Mouse (Mus musculus) gastrocnemius, adult 2 months (tissue): ENCODE results near the gene Ndufa10. TPM values are rescaled to one million over a fixed set of nuclear protein-coding genes. Genes with fewer than 3 reads are reported as not detected.
A peak's percentile ranks its signal among the peaks of the same experiment; 100 is the strongest.

ENCODE experiments used
- DNase-seq: peaks from one replicate; pipeline ENCODE4 v3.0.0; 2022
- H3K27ac ChIP-seq: fragments of 200-600 bp; 2 replicates; pipeline ENCODE4 v1.8.1; 2022; ENCODE audit warnings: mild to moderate bottlenecking
- H3K4me3 ChIP-seq: fragments of 200-600 bp; 2 replicates; pipeline ENCODE4 v1.8.1; 2022; ENCODE audit warnings: mild to moderate bottlenecking, moderate library complexity
- CTCF ChIP-seq: fragments of 200-600 bp; IDR thresholded peaks from 2 replicates; pipeline ENCODE4 v1.8.1; 2022; ENCODE audit warnings: antibody characterized with exemption, mild to moderate bottlenecking, moderate library complexity
- intact Hi-C: fragments of 180-260 bp; cut with DNase I; formaldehyde crosslinking; loops from one replicate; pipeline ENCODE4 v1.15.1; 2025
- total RNA-seq, 2 experiments: library from RNA; stranded (reverse); gene quantifications; 2 replicates each; pipeline ENCODE4 v1.2.3; 2021

Ndufa10 gene
- total RNA-seq, 2 experiments from 2014 or later = 416 to 545 TPM

DNA sequence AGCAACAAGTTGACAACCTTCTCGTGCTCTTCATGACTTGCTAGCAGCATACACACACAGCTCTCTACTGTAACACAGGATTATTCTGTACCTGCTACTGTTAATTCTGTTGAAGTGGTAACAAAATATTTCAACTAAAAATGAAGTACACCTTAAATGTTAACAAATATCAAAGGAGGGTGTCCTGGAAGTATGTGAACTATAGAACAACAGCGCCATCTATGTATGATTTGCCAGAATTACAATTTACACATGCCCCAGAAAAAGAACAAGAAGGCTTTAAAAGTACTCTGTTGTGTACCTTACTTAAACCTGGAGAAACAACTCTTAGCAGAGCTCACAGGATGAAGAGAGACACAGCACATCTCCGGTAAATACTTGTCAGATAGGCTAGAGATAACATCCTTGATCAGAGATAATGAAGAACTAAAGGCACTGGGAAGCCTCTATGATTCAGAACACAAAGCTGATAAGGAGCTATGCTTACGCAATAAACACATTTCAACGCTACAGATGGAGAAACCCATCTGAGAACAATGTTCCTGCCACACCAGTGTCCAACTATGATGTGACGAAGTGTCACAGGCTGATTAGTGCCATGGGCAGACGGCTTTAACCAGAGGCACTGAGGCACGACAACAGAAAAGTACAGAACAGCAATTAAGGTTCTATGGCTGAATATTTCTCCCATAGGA lies 19.8 kb downstream of the Ndufa10 start:
- intact Hi-C loops = loop anchor here (2.0 to 10.0 kb wide), 4 partner anchors 189 to 542 kb away; no protein-coding TSS in a partner anchor
- peak; percentile 76 for TF ChIP-seq CTCF
- no peak overlapping the region for H3K4me3 ChIP-seq
- no peak overlapping the region for H3K27ac ChIP-seq
- no peak for DNase-seq

DNA sequence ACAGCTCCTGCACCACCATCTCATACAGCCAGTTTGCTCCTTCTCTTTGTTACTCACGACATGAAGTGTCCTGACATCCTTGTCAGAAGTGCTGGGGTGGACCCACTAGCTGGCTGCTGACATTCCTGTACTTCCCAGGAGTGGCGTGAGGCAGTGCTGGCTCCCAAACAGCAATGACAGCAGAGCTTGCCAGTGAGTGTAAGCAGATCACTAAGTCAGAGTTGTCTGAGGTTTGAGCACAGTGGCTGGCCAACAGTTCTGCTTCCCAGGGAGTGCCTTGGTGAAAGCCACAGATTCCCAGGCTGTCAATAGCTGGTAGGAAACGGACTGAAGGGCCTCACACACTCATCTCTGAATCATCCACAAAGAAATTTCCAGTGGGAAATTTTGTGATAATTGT lies 25.4 kb downstream of the Ndufa10 start:
- peak; percentile 36 for DNase-seq
- Histone ChIP-seq H3K4me3 (no peak overlapping the region), H3K27ac (no peak overlapping the region)
- intact Hi-C loops = no loop called here
- no peak for TF ChIP-seq CTCF

DNA sequence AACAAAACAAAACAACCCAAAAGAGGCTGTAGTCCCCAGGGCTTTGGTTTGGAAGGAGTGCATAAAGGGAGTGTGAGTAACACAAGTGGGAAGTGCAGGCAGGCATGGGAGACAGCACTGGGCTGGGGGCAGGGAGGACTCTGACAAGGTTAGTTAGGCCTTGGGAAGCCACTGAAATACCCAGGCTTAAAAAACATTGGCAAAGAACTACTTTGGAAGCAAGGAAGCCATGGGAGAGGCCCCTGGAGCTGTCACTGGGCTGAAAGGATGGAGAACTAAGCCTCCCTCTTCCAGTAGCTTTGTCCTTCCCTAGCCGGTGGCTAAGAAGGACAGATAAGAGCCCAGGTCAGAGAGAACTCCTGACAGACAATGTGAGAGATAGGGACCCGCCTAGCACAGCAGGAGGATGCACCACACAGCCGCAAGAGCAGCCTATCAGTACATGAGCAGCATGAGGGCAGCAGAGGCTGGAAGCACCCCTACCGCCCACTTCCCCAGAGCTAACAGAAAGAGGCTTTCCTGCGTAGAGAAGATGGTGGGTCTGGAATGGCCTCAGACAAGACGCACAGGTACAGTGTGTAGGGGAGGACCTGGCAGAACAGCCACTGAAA lies 32.1 kb downstream of the Ndufa10 start:
- H3K27ac ChIP-seq = no peak overlapping the region
- intact Hi-C loops = no loop called here
- no peak for DNase-seq
- no peak overlapping the region for H3K4me3 ChIP-seq
- TF ChIP-seq CTCF = no peak

DNA sequence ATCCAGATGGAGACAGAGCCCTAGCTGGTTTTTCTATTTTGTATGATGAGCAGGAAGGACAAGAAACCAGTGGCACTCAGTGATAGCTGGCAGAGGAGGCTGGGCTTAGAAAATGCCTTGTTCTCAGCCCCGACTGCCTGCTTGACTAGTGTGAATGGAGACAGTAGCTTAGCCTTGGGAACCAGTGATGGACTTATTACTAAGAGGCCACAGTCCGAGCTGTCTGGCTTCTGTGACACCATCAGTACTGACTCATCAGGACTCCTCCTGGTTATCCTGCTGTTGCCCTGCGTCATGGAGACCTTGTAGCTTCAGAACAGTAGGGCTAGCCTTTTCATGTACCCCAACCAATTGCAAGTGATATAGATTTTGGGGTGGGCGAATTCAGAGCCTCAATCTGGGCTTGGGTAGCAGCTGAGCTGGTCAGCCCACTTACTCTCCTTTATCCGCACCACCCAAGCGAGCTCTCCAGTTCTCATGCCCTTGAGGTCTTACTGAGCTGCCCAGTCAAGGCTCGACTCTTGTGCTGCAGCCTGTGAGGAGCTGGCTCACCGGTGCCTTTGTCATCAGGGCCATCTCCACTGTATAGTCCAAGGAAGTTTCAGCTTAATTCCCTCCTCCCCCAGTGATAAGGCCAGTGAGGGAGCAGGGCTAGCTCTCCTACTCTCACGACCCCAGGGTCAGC lies 33.5 kb downstream of the Ndufa10 start:
- Histone ChIP-seq H3K4me3 (no peak overlapping the region), H3K27ac (no peak overlapping the region)
- no peak for TF ChIP-seq CTCF
- intact Hi-C loops = no loop called here
- DNase-seq = no peak

DNA sequence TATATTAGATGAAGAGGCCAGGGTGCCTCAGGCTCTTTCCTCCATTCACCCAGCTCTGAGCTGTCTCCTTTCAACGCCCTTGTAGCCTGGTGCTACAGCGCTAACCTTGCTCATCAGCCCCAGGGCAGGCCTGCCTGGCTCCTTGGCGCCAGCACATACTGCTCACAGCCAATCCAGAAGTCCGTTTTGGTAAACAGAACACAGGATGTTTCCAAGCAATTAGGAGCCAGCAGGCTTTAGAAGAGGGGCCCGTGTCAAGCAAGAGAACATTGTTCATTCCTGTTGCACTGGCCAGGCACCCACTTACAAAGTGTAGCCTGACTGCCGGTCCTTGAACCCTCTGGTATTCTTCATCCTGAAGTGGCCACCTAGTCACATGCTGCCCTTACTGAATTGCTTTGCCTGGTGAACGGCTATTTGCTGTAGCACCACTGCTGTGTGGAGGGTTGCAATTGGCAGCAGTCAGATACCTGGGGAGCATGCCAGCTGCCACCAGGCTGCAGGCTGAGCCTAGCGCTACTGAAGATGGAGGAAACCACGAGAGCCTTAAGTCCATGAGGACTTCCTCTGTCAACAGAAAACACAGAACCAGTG lies 35.9 kb downstream of the Ndufa10 start:
- H3K4me3 ChIP-seq = no peak overlapping the region
- intact Hi-C loops = no loop called here
- H3K27ac ChIP-seq = peak overlapping the region; percentile 61
- no peak for TF ChIP-seq CTCF
- peak; percentile 54 for DNase-seq

DNA sequence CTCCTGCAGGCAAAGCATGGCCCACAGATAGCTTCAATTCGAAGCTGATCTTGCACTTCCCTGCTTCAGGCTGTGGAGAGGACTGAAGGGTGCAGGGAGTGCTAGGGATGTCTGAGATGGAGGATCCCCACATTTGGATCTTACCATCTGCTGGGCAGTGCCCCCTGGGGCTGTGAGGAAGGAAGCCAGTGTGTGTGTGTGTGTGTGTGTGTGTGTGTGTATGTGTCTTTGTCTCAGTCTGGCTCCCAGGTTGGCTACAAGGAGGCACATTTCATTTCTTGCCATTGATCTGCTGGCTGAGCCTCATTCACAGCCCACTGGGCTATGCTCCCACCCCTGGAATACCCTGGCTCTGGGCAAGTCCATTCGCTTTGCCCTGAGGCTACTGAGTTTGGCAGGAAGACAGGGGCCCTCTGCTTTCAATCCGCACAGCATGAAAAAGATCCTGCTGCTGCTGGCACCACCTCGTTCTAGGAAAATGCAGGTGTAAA lies 36.8 kb downstream of the Ndufa10 start:
- TF ChIP-seq CTCF = no peak
- Histone ChIP-seq H3K27ac (0 out of 2 replicates have a peak overlapping the region, but pooled peaks have one; percentile 61), H3K4me3 (no peak overlapping the region)
- intact Hi-C loops = no loop called here
- no peak for DNase-seq

DNA sequence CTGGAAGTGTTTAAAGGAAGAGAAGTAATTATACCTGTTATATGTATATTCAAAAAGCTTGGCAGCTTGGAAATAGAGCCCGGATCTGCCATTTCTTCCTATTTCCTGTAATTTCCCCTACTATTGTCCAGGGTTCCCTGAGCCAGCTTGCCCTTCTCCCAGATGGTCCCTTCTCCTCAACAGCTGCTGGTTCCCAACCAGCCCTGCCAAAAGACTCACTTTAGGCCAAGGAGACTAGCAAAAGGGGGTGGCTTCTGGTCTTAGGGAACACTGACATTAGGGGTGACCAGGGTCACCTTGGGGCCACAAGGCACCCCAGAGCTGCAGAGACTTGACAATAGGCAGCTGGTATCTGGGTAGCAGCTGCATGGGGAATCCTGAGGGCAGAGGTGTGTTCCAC lies 38.7 kb downstream of the Ndufa10 start:
- DNase-seq = no peak
- no peak for TF ChIP-seq CTCF
- intact Hi-C loops = no loop called here
- Histone ChIP-seq H3K27ac (no peak overlapping the region), H3K4me3 (no peak overlapping the region)

DNA sequence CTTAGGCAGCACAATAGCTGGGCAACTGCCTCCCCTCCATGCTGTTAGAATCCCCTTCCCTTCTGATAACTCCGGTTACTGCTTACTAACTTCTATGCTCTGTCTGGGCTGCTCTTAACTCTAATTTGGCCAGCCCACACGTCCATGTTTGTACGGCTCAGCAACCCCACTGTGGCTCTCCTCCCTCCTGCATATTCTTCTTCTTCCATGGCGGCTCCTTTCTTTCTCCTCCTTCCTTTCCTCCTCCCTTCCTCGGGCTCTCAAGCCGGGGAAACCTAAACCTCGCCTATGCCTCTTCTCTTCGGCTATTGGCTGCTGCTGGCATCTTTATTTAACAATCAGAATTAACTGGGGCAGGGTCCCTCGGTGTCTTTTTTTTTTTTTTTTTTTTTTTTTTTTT lies 40.9 kb downstream of the Ndufa10 start:
- H3K27ac ChIP-seq = no peak overlapping the region
- no peak for DNase-seq
- intact Hi-C loops = no loop called here
- no peak for TF ChIP-seq CTCF
- H3K4me3 ChIP-seq = no peak overlapping the region

DNA sequence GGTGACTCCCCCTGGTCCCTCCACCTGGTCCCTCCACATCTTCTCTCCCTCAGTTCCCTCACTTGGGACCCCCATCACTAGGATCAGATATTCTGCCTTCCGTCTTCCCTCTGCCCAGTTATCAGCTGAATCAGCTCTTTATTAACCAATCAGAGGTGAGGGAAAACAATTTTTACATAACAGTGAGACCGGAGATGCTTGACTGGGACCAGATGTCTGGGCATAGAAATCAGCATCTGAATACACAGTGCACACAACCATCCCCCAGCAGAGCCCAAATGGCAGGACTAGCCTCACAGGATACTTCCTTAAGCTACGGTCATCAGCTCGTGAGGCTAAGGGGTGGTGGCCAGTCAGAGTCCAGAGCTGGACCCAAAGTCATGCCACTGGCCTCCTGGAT lies 41.6 kb downstream of the Ndufa10 start:
- no peak overlapping the region for H3K4me3 ChIP-seq
- TF ChIP-seq CTCF = no peak
- DNase-seq = no peak
- no peak overlapping the region for H3K27ac ChIP-seq
- intact Hi-C loops = no loop called here

DNA sequence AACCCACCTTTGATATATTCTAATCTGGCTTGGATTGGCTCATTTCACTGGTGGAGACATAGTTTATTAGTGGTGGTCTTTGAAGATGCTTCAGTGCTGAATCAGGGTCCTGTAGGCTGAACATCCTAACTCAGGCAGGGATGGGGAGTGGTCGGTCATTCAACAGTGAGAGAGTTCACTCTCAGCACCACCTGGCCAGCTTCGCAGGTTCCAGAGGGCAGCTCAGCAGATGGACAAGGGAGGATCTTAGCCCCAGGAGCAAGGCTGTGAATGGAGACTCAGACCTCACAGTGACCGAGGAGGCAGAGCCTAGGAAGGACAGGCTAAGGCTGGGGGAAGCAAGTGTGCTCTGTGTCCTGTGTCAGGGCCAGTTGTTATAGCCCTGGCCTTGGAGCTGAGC lies 42.2 kb downstream of the Ndufa10 start:
- Histone ChIP-seq H3K4me3 (no peak overlapping the region), H3K27ac (no peak overlapping the region)
- intact Hi-C loops = no loop called here
- TF ChIP-seq CTCF = no peak
- DNase-seq = no peak

DNA sequence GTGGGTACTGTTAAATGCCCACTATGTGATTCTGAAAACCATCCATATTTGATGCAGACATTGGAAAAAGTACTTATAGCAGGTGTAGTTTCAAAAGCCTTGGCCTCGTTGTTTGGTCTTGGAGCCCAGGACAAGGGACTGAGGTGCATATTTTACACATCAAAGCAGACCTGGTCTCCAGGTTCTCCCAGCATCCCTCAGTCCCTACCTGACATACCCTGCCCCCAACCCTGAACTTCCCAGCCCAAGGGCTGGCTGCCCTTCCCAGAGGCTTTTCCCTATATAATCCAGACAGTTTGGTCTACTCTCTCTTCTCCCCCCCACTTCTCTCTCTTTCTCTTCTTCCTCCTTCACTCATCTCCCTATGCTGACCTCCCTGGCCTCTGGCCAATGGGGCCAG lies 42.7 kb downstream of the Ndufa10 start:
- no peak for TF ChIP-seq CTCF
- intact Hi-C loops = no loop called here
- no peak for DNase-seq
- Histone ChIP-seq H3K4me3 (no peak overlapping the region), H3K27ac (no peak overlapping the region)

DNA sequence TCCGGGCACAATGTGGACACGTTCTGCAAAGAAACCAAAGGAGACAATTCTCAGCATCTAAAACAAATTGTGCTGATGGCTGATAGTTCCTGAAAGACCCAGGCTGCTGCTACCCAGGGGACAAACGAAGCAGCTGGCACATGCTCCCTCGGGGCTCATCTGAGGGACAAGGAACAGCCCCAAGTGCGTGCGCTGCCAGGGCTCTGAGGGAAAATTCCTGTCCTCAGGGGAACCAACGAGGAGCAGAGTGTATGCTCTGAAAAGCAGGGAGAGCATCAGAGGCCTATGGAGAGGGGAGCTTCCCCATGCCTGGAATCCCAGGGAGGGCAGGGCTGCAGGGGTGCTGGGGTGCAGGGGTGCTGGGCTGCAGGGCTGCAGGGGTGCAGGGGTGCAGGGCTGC lies 48.9 kb downstream of the Ndufa10 start:
- no peak overlapping the region for H3K4me3 ChIP-seq
- intact Hi-C loops = no loop called here
- H3K27ac ChIP-seq = no peak overlapping the region
- TF ChIP-seq CTCF = no peak
- peak; percentile 6 for DNase-seq

DNA sequence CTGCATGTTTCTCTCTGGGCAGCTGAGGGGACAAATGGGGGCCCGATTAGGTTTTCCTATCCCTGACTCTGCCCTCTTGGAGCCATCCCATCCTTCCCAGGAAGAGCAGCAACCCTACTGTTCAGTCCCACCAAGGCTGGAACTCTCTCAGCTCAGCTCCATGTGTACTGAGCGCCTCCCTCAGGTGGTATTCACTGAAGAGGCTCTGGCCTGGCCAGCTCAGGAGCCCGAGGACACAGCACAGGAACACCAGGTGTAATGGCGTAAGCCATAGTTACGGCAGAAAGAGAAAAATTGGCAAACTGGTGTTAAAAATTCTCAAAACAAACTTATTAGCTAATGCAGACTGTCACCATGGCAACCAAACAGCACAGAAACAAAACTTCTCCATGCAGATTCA lies 68.5 kb downstream of the Ndufa10 start:
- TF ChIP-seq CTCF = peak; percentile 24; the same call in 1 of the 2 replicates
- no peak for DNase-seq
- intact Hi-C loops = no loop called here

More for the DNA sequence above, 68.5 kb downstream of the Ndufa10 start:
- no peak overlapping the region for H3K4me3 ChIP-seq
- no peak overlapping the region; the same call in 1 of the 2 replicates for H3K27ac ChIP-seq
